Mouse (Mus musculus): ENCODE measurements around the gene Axin1. TPM values are rescaled to one million over a fixed set of nuclear protein-coding genes. Genes with fewer than 3 reads are reported as not detected.
A peak's percentile ranks its signal among the peaks of the same experiment; 100 is the strongest.
"Not testable (repeated sequence)": the region's sequence is repeated elsewhere in the genome, so short reads cannot be mapped to it uniquely, and the experiment has no call there.

Gene Axin1
- total RNA-seq, 2 experiments from 2014 or later: 24.3 to 25.2 TPM

DNA sequence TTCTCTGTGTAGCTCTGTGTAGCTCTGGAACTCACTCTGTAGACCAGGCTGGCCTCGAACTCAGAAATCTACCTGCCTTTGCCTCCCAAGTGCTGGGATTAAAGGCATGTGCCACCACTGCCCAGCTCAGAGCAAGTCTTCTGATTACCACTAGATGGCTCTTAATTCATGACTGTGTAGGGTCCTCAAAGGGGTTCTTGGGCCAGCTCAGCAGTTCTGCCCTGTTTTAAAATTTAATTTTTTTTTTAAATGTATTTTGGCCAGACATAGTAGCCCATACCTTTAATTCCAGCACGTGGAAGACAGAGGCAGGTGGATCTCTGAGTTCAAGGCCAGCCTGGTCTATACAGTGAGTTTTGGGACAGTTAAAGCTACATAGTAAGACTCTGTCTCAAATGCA lies 36.8 kb downstream of the Axin1 start:
- DNase-seq (ENCODE audit: low spot score in 2 of 2); H3K27ac ChIP-seq; H3K4me3 ChIP-seq: not testable (repeated sequence)
- TF ChIP-seq CTCF (conservative IDR thresholded peaks at IDR 0.05): peak; percentile 68

DNA sequence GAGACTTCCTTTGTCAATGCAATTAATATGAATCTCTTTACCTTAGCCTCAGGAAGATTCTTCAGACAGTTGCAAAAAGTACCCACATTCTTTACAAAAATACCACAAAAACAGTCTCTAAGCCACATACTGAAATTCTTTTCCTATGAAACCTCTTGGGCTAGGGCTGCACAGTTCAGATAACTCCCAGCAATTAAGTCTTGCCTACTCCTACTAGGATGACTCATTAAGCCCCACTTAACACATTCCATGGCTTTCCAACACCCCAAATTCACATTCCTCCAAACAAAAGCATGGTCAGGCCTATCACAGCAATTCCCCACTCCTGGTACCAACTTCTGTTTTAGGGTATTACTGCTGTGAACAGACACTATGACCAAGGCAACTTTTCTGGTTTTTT lies 40.1 kb downstream of the Axin1 start:
- no peak overlapping the region for H3K4me3 ChIP-seq
- no peak overlapping the region for H3K27ac ChIP-seq
- TF ChIP-seq CTCF (conservative IDR thresholded peaks at IDR 0.05): no peak
- no peak for DNase-seq (ENCODE audit: low spot score in 2 of 2)

DNA sequence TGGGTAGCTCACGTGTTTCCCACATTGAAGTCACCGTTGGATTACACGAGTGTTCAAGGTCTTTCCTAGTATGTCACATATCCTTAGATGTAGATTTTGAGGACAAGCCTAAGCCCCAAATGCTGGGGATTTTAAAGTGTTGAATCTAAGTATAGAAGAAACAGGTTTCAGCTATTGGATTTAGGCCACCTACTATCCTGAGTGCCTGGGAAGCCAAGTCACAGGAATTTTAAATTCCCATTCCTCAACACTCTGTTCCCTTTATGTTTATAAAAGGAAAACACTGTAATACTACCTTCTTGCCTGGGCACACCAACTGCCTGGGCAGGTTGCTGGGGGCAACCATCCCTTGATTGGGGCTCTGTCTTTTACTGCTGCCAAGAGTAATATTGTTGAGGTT lies 42.7 kb downstream of the Axin1 start:
- no peak for DNase-seq (ENCODE audit: low spot score in 2 of 2)
- no peak for TF ChIP-seq CTCF (conservative IDR thresholded peaks at IDR 0.05)
- peak overlapping the region; percentile 29; the same call in 1 of the 2 replicates for H3K27ac ChIP-seq
- no peak overlapping the region for H3K4me3 ChIP-seq

DNA sequence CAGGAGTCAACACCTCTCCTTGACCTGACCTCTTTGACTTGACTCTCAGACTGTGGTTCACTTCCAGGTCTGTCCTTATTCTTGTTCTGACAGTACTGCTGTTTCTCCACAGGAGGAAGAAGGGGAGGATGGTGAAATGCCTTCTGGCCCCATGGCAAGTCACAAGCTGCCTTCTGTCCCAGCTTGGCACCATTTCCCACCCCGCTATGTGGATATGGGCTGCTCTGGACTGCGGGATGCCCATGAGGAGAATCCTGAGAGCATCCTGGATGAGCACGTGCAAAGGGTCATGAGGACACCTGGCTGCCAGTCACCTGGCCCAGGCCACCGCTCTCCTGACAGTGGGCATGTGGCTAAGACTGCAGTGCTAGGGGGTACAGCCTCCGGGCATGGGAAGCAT lies 49.1 kb downstream of the Axin1 start:
- DNase-seq (ENCODE audit: low spot score in 2 of 2): no peak
- TF ChIP-seq CTCF (conservative IDR thresholded peaks at IDR 0.05): no peak
- Histone ChIP-seq H3K27ac (no peak overlapping the region), H3K4me3 (no peak overlapping the region)

DNA sequence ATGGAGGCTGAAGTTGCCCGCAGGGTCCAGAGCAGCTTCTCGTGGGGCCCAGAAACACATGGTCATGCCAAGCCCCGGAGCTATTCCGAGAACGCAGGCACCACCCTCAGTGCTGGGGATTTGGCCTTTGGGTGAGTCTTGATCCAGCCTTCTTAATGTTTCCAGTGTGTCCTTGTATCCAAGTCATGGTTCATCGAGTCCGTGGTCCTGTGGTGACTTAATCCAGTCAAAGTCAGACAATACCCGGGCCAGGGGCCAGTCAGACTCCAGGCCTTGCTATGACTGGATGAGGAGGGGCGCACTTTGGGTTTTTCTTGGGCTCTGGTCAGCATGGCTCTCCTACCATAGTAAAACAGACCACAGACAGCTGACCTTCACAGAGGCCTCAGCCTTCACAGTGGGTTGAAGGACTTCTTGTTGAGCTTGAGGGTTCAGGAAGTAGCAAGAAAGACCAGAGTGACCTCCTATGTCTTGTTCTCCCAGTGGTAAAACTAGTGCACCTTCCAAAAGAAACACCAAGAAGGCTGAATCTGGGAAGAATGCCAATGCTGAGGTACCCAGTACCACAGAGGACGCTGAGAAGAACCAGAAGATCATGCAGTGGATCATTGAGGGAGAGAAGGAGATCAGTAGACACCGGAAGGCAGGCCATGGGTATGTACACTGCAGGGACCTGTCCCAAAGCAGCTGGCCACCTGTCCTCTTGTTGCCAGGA lies 49.8 kb downstream of the Axin1 start:
- no peak overlapping the region for H3K4me3 ChIP-seq
- TF ChIP-seq CTCF (conservative IDR thresholded peaks at IDR 0.05): no peak
- no peak for DNase-seq (ENCODE audit: low spot score in 2 of 2)
- H3K27ac ChIP-seq: no peak overlapping the region

DNA sequence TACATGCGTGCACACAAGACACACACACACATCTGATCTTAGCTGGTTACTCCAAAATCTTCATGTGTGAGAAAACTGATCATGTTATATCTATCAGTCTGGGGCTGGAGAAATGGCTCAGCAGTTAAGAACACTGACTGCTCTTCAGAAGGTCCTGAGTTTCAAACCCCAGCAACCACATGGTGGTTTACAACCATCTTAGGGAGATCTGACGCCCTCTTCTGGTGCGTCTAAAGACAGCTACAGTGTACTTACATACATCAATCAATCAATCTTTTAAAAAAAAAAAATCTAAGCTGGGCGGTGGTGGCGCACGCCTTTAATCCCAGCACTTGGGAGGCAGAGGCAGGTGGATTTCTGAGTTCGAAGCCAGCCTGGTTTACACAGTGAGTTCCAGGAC lies 53.0 kb downstream of the Axin1 start:
- not testable (repeated sequence) for H3K4me3 ChIP-seq; H3K27ac ChIP-seq; DNase-seq (ENCODE audit: low spot score in 2 of 2)
- peak; percentile 28; the same call in 1 of the 2 replicates for TF ChIP-seq CTCF (conservative IDR thresholded peaks at IDR 0.05)

DNA sequence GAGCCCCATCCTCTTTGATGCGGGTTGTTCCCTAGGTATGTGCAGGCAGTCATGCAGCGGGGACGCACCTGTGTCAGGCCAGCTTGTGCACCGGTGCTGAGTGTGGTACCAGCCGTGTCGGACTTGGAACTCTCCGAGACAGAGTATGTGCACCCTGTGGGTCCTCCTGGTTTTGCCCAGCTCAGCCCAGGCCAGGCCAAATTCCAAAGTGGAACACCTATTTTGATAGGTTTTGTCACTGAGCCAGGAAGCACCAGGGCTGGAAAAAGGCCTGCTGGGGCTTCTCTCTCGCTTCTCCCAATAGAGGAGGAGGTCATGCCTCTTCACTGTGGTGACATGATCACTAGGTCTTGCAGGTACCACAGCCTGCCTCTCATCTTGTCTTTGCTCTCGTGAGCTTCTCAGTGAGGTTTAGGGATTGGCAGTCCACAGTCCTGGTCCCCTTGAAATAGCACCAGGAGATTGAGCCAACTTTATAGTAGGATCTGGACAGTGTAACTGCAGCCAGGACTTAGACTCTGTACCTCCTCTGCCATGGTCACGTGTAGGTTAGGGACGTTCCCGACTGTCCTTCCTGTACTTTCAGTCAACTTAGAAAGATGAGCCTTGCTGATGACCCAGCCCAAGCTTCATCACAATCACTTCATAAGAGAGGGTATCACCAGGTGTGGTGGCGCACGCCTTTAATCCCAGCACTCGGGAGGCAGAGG lies 54.1 kb downstream of the Axin1 start:
- no peak for TF ChIP-seq CTCF (conservative IDR thresholded peaks at IDR 0.05)
- Histone ChIP-seq H3K27ac (no peak overlapping the region), H3K4me3 (no peak overlapping the region)
- DNase-seq (ENCODE audit: low spot score in 2 of 2): no peak

DNA sequence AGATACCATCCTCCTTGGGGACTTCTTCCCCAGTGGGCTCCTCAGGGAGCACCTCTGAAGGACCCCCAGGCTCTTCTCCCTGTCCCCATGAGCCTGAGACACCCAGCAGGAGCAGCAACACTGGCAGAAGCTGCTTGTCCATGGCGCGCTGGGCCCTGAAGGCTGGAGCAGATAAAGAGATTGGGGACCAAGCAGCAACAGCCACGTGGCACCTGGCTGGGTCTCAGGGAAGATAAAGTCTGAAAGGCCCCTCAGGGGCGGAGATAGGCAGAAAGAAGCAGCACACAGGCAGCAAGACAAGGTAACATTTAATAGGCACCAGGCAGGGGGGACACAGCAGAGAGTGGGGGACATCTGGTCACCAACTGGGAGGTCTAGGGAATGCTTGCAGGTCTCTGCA lies 60.4 kb downstream of the Axin1 start, which contains the start of gene Pdia2:
TSS of gene Pdia2 (minus strand) at position 196 of the 400 bp plus-strand sequence.
- no peak for TF ChIP-seq CTCF (conservative IDR thresholded peaks at IDR 0.05)

DNA sequence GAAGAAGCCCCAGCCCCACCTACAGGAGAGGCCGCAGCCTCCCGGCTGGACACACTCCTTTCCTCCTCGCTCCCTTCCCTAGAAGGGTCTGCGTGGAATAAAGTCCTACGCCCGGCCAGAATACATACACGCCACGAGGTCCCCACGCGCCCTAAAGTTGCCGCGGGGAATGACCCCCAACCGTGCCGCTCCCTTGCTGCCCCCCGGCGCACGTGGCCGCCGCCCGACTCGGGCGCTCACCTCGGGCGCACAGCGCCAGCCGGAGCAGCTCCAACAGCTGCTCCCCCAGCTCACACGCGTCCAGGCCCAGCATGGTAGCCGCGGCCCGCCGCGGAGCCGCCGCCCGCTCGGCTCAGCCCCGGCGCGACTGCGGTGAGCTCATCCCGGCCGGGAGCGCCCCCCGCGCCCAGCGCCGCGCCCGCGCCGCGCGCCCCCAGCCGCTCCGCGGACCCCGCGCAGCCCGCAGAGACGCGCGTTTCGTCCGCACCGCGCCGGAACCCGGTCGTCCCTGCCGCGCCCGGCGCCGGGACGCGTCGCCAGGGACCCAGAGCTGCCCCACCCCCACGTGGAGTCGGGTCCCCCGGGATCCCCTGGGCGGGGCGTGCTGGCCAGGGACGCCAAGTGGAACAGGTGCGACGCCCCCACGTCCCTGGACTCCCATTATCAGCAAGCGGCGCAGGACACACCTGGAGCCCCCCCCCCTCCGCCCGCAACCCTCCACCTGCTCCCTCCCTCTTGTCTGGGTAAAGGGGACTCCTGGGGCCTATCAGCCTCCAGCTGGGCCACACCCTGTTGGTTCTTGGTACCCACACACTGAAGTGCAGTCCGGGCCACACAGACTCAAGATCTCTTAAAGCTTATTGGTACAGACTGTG lies 62.6 kb downstream of the Axin1 start:
- Histone ChIP-seq H3K27ac (peak overlapping the region; percentile 70; the same call in 1 of the 2 replicates), H3K4me3 (peak overlapping the region; percentile 64)
- TF ChIP-seq CTCF (conservative IDR thresholded peaks at IDR 0.05): no peak
- peak in 1 of 2 experiments; percentile 36 for DNase-seq (ENCODE audit: low spot score in 2 of 2)

More for the DNA sequence above, 60.4 kb downstream of the Axin1 start, which contains the start of gene Pdia2:
- Histone ChIP-seq H3K27ac (no peak within 1 kb of the TSS), H3K4me3 (no peak within 1 kb of the TSS)
- DNase-seq (ENCODE audit: low spot score in 2 of 2): no peak

DNA sequence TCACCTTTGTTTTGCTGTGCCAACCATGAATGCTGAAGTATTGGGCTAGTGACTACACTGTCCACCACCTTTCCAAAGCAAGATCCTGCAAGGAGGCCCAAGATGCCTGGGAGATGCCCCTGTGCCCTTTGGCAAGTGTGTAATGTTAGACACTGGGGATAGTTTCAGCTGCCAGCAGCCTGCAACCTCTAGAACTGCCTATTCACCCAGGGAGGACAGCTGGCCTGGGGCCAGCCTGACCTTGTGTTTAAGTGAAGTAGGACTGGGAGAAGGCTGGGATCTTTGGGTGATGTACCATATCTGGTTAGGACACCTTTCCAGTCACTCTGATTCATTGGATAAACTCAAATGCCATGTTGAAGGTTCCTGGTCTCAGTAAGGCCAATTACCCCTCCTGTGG lies 63.5 kb downstream of the Axin1 start:
- no peak for TF ChIP-seq CTCF (conservative IDR thresholded peaks at IDR 0.05)
- no peak for DNase-seq (ENCODE audit: low spot score in 2 of 2)
- Histone ChIP-seq H3K27ac (no peak overlapping the region), H3K4me3 (no peak overlapping the region)

DNA sequence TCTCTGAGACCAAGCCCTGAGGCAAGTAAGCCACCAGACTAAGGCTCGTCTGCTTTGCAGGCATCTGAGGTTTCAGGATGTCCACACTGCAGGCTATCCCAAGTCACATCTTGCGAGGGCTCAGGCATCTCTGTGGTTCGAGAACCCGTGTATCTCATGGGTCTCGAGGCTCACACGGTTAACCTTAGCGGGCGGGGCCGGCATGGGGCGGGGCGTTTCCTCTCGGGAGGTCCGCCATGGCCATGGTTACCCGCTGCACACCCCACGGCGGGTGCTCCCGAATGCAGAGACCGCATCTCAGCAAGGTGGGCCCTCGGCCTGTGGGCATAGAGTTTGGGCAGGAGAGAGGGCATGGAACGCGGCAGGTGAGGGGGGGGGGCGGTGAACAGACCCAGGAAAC lies 64.2 kb downstream of the Axin1 start, which contains the start of gene Rgs11:
TSS of gene Rgs11 (plus strand) at position 215 of the 400 bp plus-strand sequence.
- Histone ChIP-seq H3K27ac (peak within 1 kb of the TSS; percentile 74), H3K4me3 (peak within 1 kb of the TSS; percentile 56)
- DNase-seq (ENCODE audit: low spot score in 2 of 2): peak in 1 of 2 experiments; percentile 37
- TF ChIP-seq CTCF (conservative IDR thresholded peaks at IDR 0.05): no peak

DNA sequence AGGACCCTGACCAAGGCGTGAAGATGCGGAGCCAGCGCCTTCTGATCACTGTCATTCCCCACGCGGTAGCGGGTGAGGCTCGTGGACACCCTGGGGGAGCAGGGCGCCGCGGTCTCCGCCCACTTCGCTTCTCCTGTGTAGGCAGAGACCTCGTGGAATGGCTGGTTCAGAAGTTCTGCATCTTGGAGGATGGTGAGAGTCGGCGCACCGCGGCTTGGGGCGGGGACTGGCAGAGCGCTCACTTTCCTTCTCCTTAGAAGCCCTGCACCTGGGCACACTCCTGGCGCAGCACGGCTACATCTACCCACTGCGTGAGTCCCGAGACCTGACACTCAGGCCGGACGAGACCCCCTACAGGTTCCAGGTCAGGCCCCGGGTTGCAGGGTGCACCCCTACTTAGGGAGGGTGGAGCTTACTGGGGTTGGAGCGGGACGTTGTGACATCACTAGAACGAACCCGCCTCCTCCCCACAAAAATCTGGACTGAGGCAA lies 64.9 kb downstream of the Axin1 start:
- Histone ChIP-seq H3K4me3 (peak overlapping the region; percentile 56), H3K27ac (peak overlapping the region; percentile 74)
- no peak for TF ChIP-seq CTCF (conservative IDR thresholded peaks at IDR 0.05)
- peak; percentile 43 to 52 for DNase-seq (ENCODE audit: low spot score in 2 of 2)

All from layer of hippocampus, adult 2 months (tissue).